Mouse (Mus musculus) kidney, adult 11 months (tissue): ENCODE measurements at regions not wholly inside any gene's neighbourhood (a gene's known extent, or its start where the extent isn't known, plus 50 kb on each side); places are given as distances from the start of the nearest gene placed in this dataset.

Experiments used
- DNase-seq: peaks from one replicate; pipeline ENCODE4 v3.0.0; 2022

GRCm38 (mm10) chr5:120318951-120319350 lies 112.5 kb upstream of the Lhx5 start:
- no peak for DNase-seq

GRCm38 (mm10) chr5:120322031-120322731 lies 109.3 kb upstream of the Lhx5 start:
- no peak for DNase-seq

- DNase-seq = no peak
Observed at GRCm38 (mm10) chr5:120322732-120323316, 108.7 kb upstream of the Lhx5 start.

- DNase-seq = no peak
Observed at GRCm38 (mm10) chr5:120324111-120324510, 107.4 kb upstream of the Lhx5 start.

GRCm38 (mm10) chr5:120325386-120325910 lies 106.1 kb upstream of the Lhx5 start:
- DNase-seq = no peak

GRCm38 (mm10) chr5:120332030-120332429 lies 99.5 kb upstream of the Lhx5 start:
- peak; percentile 40 for DNase-seq

GRCm38 (mm10) chr5:120339162-120339561 lies 92.3 kb upstream of the Lhx5 start:
- DNase-seq = no peak

GRCm38 (mm10) chr5:120340696-120341231 lies 90.7 kb upstream of the Lhx5 start:
- DNase-seq = no peak

- no peak for DNase-seq
Observed at GRCm38 (mm10) chr5:120350461-120350860, 81.0 kb upstream of the Lhx5 start.

- DNase-seq = no peak
Observed at GRCm38 (mm10) chr5:120351827-120352226, 79.7 kb upstream of the Lhx5 start.

GRCm38 (mm10) chr5:120353657-120354056 lies 77.8 kb upstream of the Lhx5 start:
- no peak for DNase-seq

GRCm38 (mm10) chr5:120356950-120357349 lies 74.5 kb upstream of the Lhx5 start:
- DNase-seq = no peak

- DNase-seq = no peak
Observed at GRCm38 (mm10) chr5:120358084-120358690, 73.3 kb upstream of the Lhx5 start.

GRCm38 (mm10) chr5:120365950-120366467 lies 65.5 kb upstream of the Lhx5 start:
- no peak for DNase-seq

- DNase-seq = no peak
Observed at GRCm38 (mm10) chr5:120368797-120369196, 62.7 kb upstream of the Lhx5 start.

- no peak for DNase-seq
Observed at GRCm38 (mm10) chr5:120371176-120371819, 60.2 kb upstream of the Lhx5 start.

GRCm38 (mm10) chr5:120373426-120373825 lies 58.1 kb upstream of the Lhx5 start:
- no peak for DNase-seq
